Mouse (Mus musculus) E14TG2a.4 (cell line): ENCODE data around the gene Top2a.

Source experiments
- H3K27me3 ChIP-seq: 2 replicates; pipeline ENCODE4 v1.6.1; 2014; ENCODE audit warnings: low read length, control low read depth; ENCODE audit not compliant: insufficient read depth
- H3K36me3 ChIP-seq: 2 replicates; pipeline ENCODE4 v1.6.1; 2014; ENCODE audit warnings: low read length, control low read depth; ENCODE audit not compliant: insufficient read depth
- H3K4me1 ChIP-seq: replicated peaks from 2 replicates; pipeline ENCODE4 v1.6.1; 2014; ENCODE audit warnings: low read depth, low read length, control low read depth
- H3K4me3 ChIP-seq: replicated peaks from 2 replicates; pipeline ENCODE4 v1.5.1; 2014; ENCODE audit warnings: mild to moderate bottlenecking, low read length
- H3K9me3 ChIP-seq: 2 replicates; pipeline ENCODE4 v1.6.1; 2014; ENCODE audit warnings: low read length, control low read depth
- CTCF ChIP-seq: conservative IDR thresholded peaks from 2 replicates; pipeline ENCODE4 v1.5.1; 2014; ENCODE audit warnings: low read length
- NANOG ChIP-seq: IDR thresholded peaks from 2 replicates; pipeline ENCODE4 v1.6.1; 2014; ENCODE audit warnings: borderline replicate concordance, low read length, mixed read lengths
- POU5F1 ChIP-seq: IDR thresholded peaks from 2 replicates; pipeline ENCODE4 v1.6.1; 2014; ENCODE audit warnings: low read length, borderline replicate concordance

The Top2a gene

GRCm38 (mm10) chr11:98952111-98952510 lies 71.9 kb downstream of the Top2a start:
- no peaks in the 10 kb centered on the region for H3K27me3 ChIP-seq
- H3K9me3 ChIP-seq, result no peaks in the 10 kb centered on the region
- H3K4me3 ChIP-seq, result peak overlapping the region; percentile 49
- TF ChIP-seq POU5F1 (no peak), CTCF (no peak), NANOG (no peak)
- H3K36me3 ChIP-seq, result peaks cover 55% of the 10 kb centered on the region
- peaks cover 92% of the 10 kb centered on the region for H3K4me1 ChIP-seq

GRCm38 (mm10) chr11:98951026-98951906 lies 72.7 kb downstream of the Top2a start:
- Histone ChIP-seq H3K36me3 (peaks cover 50% of the 10 kb centered on the region), H3K27me3 (no peaks in the 10 kb centered on the region), H3K4me3 (peak overlapping the region; percentile 50), H3K9me3 (no peaks in the 10 kb centered on the region), H3K4me1 (peaks cover 87% of the 10 kb centered on the region)
- TF ChIP-seq POU5F1 (no peak), NANOG (no peak), CTCF (no peak)

GRCm38 (mm10) chr11:98950484-98950883 lies 73.5 kb downstream of the Top2a start:
- no peak for TF ChIP-seq POU5F1
- TF ChIP-seq CTCF, result no peak
- no peak for TF ChIP-seq NANOG
- H3K9me3 ChIP-seq, result no peaks in the 10 kb centered on the region
- H3K4me3 ChIP-seq, result no peak overlapping the region
- H3K36me3 ChIP-seq, result peaks cover 57% of the 10 kb centered on the region
- H3K27me3 ChIP-seq, result no peaks in the 10 kb centered on the region
- H3K4me1 ChIP-seq, result peaks cover 88% of the 10 kb centered on the region

DNA sequence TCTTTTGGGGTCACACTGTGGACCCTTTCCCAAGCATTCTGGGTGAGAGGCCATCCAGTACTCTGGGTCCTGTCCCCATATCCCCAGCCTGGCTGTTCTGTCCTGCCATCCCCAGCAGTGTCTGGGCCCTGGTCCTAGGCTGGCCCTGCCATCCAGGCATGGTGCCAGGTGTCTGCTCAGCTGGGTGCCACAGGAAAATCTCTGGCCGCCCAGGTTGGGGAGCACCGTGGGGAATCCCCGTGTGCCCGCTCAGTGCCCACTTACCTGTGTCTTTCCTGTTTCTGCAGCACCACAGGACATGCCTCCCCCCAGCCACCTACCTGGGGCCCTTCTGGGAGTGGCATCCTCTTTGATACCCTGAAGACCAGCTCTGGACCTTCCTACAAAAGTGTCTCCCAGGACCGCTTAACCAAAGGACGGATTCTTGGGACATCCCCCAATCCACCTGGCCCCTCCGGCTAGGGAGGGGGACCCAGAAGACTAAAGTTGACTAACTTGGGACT lies 74.0 kb downstream of the Top2a start:
- TF ChIP-seq CTCF (no peak), NANOG (no peak), POU5F1 (no peak)
- Histone ChIP-seq H3K27me3 (no peaks in the 10 kb centered on the region), H3K4me3 (peak overlapping the region; percentile 17; the same call in 1 of the 2 replicates), H3K4me1 (peaks cover 86% of the 10 kb centered on the region), H3K9me3 (no peaks in the 10 kb centered on the region), H3K36me3 (peaks cover 57% of the 10 kb centered on the region)

DNA sequence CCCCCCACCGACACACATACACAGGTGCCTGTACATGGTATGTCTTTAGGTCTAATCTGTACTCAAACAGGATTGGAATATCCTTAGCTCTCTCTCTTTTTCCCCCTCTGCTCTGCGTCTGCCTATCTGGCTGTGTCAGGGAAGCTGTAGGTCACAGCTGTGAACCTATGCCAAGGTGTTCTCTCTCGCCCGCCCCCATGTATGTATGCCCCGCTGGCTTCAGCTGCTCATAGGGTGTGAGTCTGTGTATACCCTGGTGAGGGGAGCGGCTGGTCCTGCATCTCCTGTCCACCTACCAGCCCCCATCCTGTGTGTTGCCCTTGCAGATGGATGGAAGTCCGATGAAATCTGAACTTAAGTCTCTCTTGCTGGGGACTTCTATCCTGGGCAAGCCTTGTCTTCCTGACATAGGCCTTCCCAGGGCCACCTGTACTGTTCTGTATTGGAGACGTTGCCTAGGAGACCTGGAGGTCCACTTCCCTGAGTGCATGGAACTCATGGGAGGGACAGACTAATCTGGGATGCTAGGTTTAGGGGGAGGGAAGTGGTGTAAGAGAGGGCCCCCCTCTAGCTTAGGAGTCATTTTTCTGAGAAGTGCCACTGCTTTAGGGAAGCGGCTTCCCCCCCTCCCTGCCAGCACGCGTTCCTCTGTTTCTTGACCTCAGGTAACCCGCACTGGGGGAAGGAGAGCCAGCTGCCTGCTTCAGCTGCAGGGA lies 74.6 kb downstream of the Top2a start:
- Histone ChIP-seq H3K27me3 (no peaks in the 10 kb centered on the region), H3K4me3 (peak overlapping the region; percentile 17; the same call in 1 of the 2 replicates), H3K4me1 (peaks cover 86% of the 10 kb centered on the region), H3K9me3 (peaks cover 6% of the 10 kb centered on the region; the same call in 1 of the 2 replicates), H3K36me3 (peaks cover 63% of the 10 kb centered on the region)
- TF ChIP-seq CTCF, result no peak
- TF ChIP-seq NANOG, result no peak
- no peak for TF ChIP-seq POU5F1

DNA sequence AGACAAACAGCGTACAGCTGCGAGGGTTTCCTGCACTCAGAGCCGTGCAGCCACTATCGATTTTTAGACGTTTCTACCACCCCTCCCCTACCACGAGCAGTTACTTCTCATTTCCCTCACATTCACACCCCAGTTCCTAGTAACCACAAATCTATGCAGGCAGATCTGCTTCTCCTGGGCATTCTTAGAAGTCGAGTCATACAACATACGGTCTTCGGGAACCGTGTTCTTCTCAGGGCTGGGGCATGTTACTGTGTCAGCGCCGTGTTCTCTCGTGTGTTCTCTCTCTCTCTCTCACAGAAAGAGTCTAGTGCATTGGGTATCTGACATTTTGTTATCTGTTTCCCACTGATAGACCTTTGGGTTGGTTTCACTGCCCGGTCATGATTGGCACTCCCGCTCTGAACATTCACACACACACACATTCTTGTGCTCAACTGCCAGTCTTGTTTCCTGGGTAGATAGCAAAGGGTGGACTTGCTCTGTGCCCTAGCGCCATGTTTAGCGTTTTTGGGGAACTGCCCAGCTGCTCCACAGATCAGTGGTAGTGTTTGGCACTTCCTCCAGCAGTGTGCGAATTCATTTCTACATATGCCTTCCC lies 75.9 kb downstream of the Top2a start:
- H3K4me3 ChIP-seq, result no peak overlapping the region
- TF ChIP-seq POU5F1, result no peak
- no peak for TF ChIP-seq NANOG
- TF ChIP-seq CTCF, result no peak
- H3K4me1 ChIP-seq, result peaks cover 88% of the 10 kb centered on the region
- H3K9me3 ChIP-seq, result peaks cover 8% of the 10 kb centered on the region; the same call in 1 of the 2 replicates
- H3K27me3 ChIP-seq, result no peaks in the 10 kb centered on the region
- H3K36me3 ChIP-seq, result peaks cover 65% of the 10 kb centered on the region

DNA sequence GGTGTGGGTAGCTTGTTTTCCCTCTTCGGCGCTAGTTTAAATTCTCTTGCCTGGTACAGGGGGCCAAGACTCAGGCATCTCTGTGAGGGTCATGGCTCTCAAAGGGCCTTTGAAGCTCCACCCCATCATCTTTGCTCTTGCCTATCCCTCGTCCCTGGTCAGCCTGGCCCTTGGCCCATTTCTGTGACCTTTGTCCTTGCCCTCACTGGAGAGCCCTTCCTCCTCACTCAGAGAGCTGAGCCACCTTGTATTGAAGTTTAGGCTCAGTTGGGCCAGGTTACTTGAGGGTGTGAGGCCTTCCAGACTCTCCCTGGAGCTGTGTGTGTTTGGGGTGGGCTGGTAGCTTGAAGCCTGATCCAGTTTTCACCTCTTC lies 78.4 kb downstream of the Top2a start:
- peaks cover 8% of the 10 kb centered on the region; the same call in 1 of the 2 replicates for H3K9me3 ChIP-seq
- H3K4me1 ChIP-seq, result peaks cover 88% of the 10 kb centered on the region
- TF ChIP-seq NANOG (no peak), CTCF (no peak), POU5F1 (no peak)
- H3K36me3 ChIP-seq, result peaks cover 49% of the 10 kb centered on the region
- no peak overlapping the region for H3K4me3 ChIP-seq
- H3K27me3 ChIP-seq, result no peaks in the 10 kb centered on the region
